Mouse (Mus musculus) right cerebral cortex, postnatal 10 days (tissue): Measurements from ENCODE around the gene Cnpy3.
"Not testable (repeated sequence)": the region's sequence is repeated elsewhere in the genome, so short reads cannot be mapped to it uniquely, and the experiment has no call there.

Experiments used
- DNase-seq, 2 experiments: peaks; one replicate each; pipeline ENCODE4 v3.0.0; 2021; ENCODE audit warnings: low spot score in 2 of 2

Gene Cnpy3

GRCm38 (mm10) chr17:46764916-46765315 is 12.9 kb upstream of the Cnpy3 start:
- DNase-seq = not testable (repeated sequence)

- no peak for DNase-seq
Measured at GRCm38 (mm10) chr17:46763544-46763943, 11.5 kb upstream of the Cnpy3 start, which contains the start of gene Ptcra. Gene Ptcra, minus strand, starts transcription at chr17:46763712.

DNA sequence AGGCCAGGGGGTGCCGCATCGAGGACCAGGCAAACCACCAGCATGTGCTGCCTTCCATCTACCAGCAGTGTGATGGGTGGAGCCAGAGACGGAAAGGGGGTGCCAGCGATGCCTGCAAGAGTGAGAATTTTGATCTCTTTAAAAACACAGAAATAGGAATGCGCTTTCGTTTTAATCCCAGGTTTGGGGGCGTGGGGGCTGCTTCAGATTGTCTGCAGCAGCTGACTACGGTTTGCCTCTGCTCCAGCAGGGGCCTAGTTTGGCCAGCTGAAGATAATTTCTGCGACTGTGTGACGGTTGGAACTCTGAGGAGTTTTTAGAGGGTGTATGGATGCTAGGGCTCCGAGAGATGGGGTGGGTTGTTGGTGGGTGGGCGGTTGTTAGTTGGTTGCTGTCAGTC is 6.7 kb upstream of the Cnpy3 start:
- no peak for DNase-seq

DNA sequence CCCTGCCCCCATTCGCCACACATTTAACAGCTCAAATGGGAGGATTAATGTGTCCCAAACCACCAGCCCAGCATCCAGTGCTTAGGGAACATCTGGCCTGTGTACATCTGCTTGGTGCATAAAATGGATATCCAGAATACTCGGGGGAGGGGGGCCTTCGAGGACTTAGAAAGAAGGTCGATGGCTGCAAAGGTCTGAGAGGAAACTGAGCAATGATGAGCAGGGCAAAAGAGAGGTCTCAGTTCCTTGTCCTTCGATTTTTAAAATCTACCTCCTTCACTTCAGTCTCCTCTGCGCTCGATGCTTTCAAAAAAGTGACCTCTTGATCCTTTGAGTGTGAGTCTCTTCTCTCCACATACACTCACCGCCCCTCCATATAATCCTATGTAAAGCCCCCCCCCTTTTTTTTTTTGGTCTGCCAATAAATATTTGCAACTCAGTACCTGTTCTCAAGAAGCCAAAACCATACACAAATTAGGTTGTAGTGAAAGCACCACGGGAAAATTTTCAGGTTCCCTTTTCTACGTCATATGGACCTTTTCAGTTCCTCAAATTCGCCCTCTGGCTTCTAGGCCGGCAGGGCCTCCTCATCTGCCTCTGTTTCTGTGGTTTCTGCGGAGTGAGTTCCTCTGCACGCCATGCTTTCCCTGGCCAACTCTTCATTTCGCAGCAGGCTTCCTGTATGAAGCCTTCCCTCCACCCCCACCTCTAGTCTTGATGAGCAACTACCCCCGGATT is 789 bp downstream of the Cnpy3 start:
- no peak for DNase-seq

GRCm38 (mm10) chr17:46750580-46750979 is 1.4 kb downstream of the Cnpy3 start:
- DNase-seq = no peak

DNA sequence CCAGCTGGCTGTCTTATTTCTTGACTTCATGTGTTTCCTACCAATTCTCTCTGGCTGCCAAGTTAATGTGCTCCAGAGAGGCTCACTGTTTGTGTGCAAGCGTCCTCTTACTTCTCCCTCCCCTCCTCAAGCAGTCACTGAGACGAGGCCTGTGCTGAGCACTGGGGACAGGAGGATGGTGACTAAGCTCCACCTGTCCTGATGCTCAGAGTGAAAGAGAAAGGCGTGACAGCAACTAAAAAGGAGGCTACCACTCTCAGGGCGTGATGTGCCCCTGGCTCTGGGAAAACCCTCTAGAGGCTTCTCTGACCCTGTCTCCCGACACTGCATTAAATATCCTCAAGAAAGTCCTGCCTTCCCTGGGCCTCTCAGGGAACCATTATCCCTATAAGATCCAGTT is 2.7 kb downstream of the Cnpy3 start:
- no peak for DNase-seq

- DNase-seq = no peak
Measured at GRCm38 (mm10) chr17:46747806-46748205, 4.2 kb downstream of the Cnpy3 start.

- no peak for DNase-seq
Measured at GRCm38 (mm10) chr17:46747234-46747633, 4.8 kb downstream of the Cnpy3 start.

DNA sequence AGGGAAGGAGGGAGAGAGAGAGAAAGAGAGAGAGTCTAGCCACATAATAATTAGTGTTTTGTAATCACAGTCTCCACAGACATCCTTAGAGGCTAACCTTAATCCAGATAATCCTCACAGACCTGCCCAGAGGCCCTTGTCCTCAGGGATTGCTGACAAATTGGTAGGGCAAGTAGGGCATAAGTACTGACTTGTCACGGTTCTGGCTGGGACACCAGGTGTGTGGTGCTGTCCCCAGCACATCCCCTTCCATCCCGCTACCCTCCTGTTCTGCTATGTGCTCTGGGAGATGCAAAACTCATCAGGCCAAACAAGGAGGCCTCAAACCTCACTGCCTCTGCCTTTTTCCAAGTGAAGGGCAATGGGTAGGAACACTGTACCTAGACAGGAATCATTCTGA is 6.5 kb downstream of the Cnpy3 start:
- DNase-seq = no peak

DNA sequence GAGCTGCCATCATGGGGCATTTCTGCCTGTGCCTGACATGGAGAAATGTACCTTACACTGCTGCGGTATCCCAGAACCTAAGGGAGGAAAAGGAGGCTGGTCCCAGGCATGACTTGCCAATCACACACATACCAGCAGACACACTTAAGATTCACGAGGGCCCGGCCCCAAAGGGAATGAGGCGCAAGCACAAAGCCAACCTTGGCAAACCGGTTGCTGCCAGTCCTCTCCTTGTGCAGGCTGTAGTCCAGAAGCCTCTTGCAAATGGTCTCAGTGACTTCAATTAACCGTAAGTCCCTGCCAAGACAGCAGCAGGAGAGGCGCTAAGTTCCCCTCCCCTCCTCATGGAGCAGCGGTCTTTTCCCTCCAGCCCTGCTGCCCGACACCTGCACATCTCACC is 9.0 kb downstream of the Cnpy3 start:
- no peak for DNase-seq

DNA sequence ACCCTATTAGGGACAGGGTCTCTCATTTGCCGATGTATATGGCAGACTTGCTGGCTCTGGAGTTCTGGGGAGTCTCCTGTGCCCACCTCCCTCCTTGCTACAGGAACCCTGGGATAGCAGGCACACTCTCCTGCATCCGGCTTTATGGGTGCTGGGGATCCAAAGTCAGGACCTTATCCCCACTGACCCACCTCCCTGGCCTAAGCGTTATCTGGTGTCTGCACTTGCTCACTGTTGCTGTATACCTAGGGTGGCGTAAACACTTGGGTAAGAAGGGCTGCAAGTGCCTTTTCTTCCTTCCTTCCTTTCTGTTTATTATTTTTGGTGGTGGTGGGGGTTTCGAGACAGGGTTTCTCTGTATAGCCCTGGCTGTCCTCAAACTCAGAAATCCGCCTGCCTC is 10.7 kb downstream of the Cnpy3 start:
- DNase-seq = no peak

DNA sequence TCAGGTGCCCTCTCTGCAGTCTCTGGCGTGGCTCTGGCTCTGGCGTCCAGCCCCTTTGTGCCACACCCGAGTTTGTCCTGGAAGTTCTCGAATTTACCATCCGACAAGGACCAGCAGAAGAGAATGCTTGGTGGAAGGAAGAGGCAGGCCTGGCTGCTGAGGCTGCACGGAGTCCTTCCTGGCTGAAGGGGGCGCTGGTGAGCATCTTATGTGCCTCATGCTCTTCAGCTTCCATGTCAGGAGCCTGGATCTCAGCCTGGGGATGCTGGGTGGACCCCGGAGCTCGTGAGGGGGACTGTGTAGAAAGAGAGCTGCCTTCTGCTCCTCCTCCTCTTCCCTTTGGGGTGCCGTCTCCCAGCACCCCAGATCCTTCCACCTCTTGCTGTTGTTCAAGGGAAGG is 15.9 kb downstream of the Cnpy3 start:
- DNase-seq = no peak

DNA sequence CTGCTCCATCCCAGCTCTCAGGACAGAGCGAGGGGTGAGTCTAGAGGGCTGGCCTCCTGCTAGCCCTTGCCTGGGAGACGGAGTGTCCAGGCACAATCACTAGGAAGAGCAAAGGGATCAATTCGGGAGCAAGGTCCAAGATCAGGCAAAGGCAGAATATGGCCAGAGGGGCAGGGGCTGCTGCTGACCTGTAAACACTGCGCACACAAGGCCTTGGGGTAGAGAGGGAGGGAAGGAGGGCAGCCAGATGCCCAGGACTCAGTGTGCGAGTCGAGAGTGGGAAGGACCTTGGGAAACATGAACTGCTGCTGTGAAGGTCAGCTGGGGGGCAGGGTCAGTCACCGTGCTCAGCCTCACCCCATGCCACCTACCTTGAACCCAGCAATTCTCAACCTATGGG is 16.7 kb downstream of the Cnpy3 start:
- DNase-seq = no peak

DNA sequence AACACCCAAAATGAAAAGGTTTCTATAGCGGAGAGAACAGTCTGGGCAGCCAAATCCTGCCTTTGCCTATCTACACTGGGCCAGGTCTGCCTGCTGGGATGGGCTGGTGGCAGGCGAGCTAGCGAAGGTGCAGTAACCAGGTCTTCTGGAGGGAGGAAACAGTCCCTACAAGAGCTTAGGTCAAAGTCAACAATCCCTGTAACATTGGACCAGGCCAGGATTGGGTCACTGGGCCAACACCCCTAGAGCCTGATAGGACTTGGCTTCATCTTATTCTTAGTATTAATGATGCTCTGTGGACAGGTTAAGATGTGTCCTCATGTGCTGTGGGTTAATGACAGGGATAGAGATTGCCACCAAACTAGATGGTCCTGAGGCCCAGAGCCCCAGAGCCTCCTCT is 18.0 kb downstream of the Cnpy3 start:
- DNase-seq = no peak

DNA sequence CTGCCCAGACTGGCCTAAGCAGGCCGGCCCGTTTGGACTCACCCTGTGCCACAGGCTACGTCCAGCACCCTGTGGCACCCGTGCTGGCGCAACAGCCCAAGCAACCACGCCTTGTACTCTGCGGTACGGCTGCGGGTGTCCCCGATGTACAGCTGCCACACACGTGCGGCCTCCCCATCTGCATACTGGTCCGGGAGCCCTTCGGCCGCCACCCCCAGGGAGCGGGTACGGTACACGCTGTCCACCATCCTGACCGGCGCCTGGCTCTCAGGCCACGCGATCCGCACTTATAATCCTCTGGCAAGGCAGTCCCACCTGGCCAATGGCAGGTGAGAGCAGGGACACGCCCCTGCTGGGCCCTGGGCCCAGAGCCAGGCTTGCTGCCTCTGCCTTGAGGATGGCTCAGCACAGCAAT is 23.1 kb downstream of the Cnpy3 start, which contains the start of gene Gnmt:
Gene Gnmt, minus strand, starts transcription at position 265 of the 415 bp plus-strand sequence.
- no peak for DNase-seq

DNA sequence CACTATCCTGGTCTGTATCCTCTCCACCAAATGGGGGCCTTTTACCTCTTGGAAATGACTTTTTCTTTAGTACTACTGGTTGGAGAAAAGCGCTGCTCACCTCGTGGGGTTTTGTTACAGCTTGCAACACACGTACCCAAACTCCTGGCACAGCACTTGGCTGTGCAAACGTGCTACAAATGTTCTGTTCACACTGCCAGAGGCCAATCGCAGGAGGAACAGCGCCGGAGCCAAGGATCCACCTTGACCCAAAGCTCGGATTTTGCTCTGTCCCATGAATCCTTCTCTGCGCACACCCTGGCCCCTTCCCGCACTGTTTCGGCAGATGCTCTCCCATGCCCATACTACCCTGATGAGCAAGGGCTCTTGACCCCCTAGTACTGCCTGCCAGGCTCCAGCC is 23.5 kb downstream of the Cnpy3 start:
- DNase-seq = no peak

DNA sequence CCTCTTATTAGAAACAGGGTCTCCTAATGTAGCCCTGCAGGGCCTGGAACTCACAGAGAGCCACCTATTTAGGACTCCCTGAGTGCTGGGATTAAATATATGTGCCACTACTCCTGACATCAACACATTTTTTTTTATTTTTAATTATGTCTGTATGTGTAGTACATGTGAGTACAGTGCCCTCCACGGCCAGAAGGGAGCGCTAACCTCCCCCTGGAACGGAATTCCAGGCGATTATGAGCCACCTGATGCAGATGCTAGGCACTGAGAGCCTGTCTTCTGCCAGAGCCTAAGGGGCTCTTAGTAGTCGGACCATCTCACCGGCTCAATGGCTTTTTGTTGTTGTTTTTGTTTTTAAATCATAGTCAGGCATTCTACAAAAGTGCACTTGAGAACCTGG is 24.0 kb downstream of the Cnpy3 start:
- DNase-seq = no peak

- DNase-seq = no peak
Measured at GRCm38 (mm10) chr17:46727271-46727670, 24.7 kb downstream of the Cnpy3 start.

DNA sequence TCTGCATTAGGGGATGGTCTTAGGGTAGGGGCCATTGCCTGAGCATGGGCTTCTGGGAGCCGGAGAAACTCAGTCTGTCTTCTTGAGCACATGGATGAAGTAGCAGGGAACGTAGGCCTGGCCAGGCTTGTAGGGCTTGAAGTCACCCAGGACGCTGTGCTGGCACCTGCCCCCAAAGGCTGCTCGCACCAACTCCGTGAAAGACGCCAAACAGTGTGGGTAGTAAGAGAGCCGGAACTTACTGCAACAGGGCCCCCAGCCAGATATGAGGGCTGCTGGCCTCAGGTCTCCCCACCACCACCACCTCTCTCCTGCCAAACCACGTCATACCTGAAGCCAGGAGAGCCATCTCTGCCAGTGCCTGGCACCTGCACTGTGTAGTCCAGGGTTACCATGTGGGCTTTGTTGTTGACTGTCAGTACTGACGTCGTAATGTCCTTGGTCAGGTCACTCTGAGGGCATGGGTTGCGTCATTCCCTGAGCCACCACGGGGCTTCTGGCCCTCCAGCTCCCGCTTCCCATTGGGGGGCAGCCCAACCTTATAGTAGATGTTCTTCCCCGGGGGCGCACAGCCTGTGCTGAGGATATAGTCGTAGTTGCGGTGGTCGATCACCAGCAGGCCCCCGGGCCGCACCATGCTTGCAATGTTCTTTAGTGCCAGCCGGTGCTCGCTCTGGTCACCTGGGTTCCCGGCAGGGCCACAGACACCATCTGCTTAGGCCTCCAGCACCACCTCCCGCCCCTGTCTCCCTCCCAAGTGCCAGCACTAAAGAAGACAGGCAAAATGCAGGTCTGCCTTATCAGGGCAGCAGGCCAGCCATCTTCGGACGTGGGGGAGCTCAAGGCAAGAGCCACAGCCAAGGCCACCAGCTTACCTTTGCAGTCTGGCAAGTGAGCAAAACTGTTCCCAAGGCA is 26.0 kb downstream of the Cnpy3 start:
- DNase-seq = no peak

DNA sequence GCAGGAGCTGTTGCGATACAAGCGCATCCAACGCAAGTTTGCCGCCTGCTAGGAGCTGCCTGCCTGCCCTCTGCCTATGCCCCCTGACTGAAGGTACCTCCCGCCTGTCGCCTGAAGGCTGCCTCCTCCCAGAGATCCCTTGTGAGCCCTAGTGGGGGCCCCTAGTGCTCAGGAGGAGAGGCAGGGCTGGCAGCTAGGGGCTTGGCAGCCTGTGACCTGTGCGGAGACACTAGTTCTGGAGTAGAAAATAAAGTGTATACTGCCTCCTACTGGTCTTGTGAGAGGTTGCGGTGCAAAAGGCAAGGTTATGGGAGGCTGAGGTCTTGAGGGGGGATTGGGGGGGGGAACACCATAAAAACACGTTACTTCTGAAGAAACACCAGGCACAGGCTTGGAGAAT is 26.7 kb downstream of the Cnpy3 start:
- DNase-seq = no peak

- DNase-seq = no peak
Measured at GRCm38 (mm10) chr17:46724477-46725084, 27.4 kb downstream of the Cnpy3 start.

DNA sequence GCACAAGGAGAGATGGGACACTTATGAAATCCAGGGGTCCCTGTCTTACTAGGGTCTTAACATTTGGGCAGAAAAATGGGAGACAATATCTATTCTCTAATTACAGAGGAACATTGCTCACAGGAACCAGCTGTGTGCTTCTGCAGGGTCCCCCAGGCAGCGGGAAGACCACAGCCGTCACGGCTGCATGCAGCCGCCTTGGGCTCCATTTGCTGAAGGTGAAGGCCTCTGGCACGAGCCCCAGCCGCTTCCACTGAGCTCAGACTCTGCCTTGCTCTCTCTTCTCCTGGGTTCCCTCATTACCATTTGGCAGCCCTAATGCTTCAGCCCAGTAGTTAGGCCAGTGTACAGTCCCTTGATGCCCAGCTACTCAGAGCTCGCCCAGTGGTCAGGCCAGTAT is 30.9 kb downstream of the Cnpy3 start:
- no peak for DNase-seq
